Mouse (Mus musculus): ENCODE results near the gene Mapk1ip1. TPM values are rescaled to one million over a fixed set of nuclear protein-coding genes. Genes with fewer than 3 reads are reported as not detected.

Mapk1ip1 gene
- polyA plus RNA-seq (2014; fragmentation: Nextera tagmentation; extraction: Ambion mirVana), result 15.9 and 16.0 TPM in 2 replicates

GRCm38 (mm10) chr7:138845544-138846391 is at the start of gene Mapk1ip1, which contains the start of gene Ppp2r2d:
Gene Mapk1ip1 (minus strand): TSS chr7:138846273.
Gene Ppp2r2d (plus strand): TSS chr7:138846079.
- Histone ChIP-seq H3K4me3 (ENCODE audit: low read depth, low read length) (peak within 1 kb of the TSS; percentile 98), H3K4me1 (replicated peaks; ENCODE audit: control insufficient read depth, insufficient read depth, low read length) (peaks cover 17% of the 10 kb centered on the region), H3K9me3 (ENCODE audit: control insufficient read depth, low read length) (no peaks in the 10 kb centered on the region), H3K36me3 (ENCODE audit: control insufficient read depth, insufficient read depth, low read length) (peaks cover 7% of the 10 kb centered on the region; the same call in 1 of the 2 replicates), H3K4me2 (ENCODE audit: low read length) (peak within 1 kb of the TSS; percentile 89), H3K27me3 (replicated peaks; ENCODE audit: control insufficient read depth, insufficient read depth, low read length) (no peaks in the 10 kb centered on the region), H3K9ac (ENCODE audit: low read length) (peak within 1 kb of the TSS; percentile 91), H3K27ac (ENCODE audit: low read depth) (peak within 1 kb of the TSS; percentile 93)
- WGBS, result under 1% methylated on average over 48 of the region's 51 CpGs
- ATAC-seq (replicated peaks; ENCODE audit: low FRiP score, low TSS enrichment, low read depth) (peak; percentile 95), DNase-seq (ENCODE audit: low spot score) (peak; percentile 95)

- H3K27ac ChIP-seq (ENCODE audit: low read depth), result no peak overlapping the region
- ATAC-seq (replicated peaks; ENCODE audit: low FRiP score, low TSS enrichment, low read depth), result no peak
- peaks cover 39% of the 10 kb centered on the region for H3K36me3 ChIP-seq (ENCODE audit: control insufficient read depth, insufficient read depth, low read length)
- H3K4me1 ChIP-seq (replicated peaks; ENCODE audit: control insufficient read depth, insufficient read depth, low read length), result no peaks in the 10 kb centered on the region
- H3K4me3 ChIP-seq (ENCODE audit: low read depth, low read length), result no peak overlapping the region
- H3K27me3 ChIP-seq (replicated peaks; ENCODE audit: control insufficient read depth, insufficient read depth, low read length), result no peaks in the 10 kb centered on the region
- DNase-seq (ENCODE audit: low spot score), result no peak
- no peak overlapping the region for H3K9ac ChIP-seq (ENCODE audit: low read length)
- no peak overlapping the region for H3K4me2 ChIP-seq (ENCODE audit: low read length)
- WGBS, result 90% methylated on average over 12 of the region's 13 CpGs
- no peaks in the 10 kb centered on the region for H3K9me3 ChIP-seq (ENCODE audit: control insufficient read depth, low read length)
Observed at GRCm38 (mm10) chr7:138885365-138886289, 39.6 kb upstream of the Mapk1ip1 start.

GRCm38 (mm10) chr7:138883724-138884123 is 37.7 kb upstream of the Mapk1ip1 start:
- Histone ChIP-seq H3K27ac (ENCODE audit: low read depth) (no peak overlapping the region), H3K36me3 (ENCODE audit: control insufficient read depth, insufficient read depth, low read length) (peaks cover 58% of the 10 kb centered on the region), H3K9ac (ENCODE audit: low read length) (no peak overlapping the region), H3K4me1 (replicated peaks; ENCODE audit: control insufficient read depth, insufficient read depth, low read length) (no peaks in the 10 kb centered on the region), H3K9me3 (ENCODE audit: control insufficient read depth, low read length) (no peaks in the 10 kb centered on the region), H3K4me3 (ENCODE audit: low read depth, low read length) (no peak overlapping the region), H3K27me3 (replicated peaks; ENCODE audit: control insufficient read depth, insufficient read depth, low read length) (no peaks in the 10 kb centered on the region), H3K4me2 (ENCODE audit: low read length) (no peak overlapping the region)
- WGBS, result 92% methylated on average over 3 of the region's 3 CpGs
- no peak for DNase-seq (ENCODE audit: low spot score)
- ATAC-seq (replicated peaks; ENCODE audit: low FRiP score, low TSS enrichment, low read depth), result no peak

GRCm38 (mm10) chr7:138875031-138875430 is 29.0 kb upstream of the Mapk1ip1 start:
- H3K9ac ChIP-seq (ENCODE audit: low read length), result no peak overlapping the region
- ATAC-seq (replicated peaks; ENCODE audit: low FRiP score, low TSS enrichment, low read depth) (no peak), DNase-seq (ENCODE audit: low spot score) (no peak)
- WGBS, result 84% methylated on average over 3 of the region's 3 CpGs
- H3K36me3 ChIP-seq (ENCODE audit: control insufficient read depth, insufficient read depth, low read length), result peaks cover 97% of the 10 kb centered on the region
- H3K4me1 ChIP-seq (replicated peaks; ENCODE audit: control insufficient read depth, insufficient read depth, low read length), result no peaks in the 10 kb centered on the region
- H3K4me2 ChIP-seq (ENCODE audit: low read length), result no peak overlapping the region
- H3K4me3 ChIP-seq (ENCODE audit: low read depth, low read length), result no peak overlapping the region
- no peaks in the 10 kb centered on the region for H3K27me3 ChIP-seq (replicated peaks; ENCODE audit: control insufficient read depth, insufficient read depth, low read length)
- H3K9me3 ChIP-seq (ENCODE audit: control insufficient read depth, low read length), result no peaks in the 10 kb centered on the region
- no peak overlapping the region for H3K27ac ChIP-seq (ENCODE audit: low read depth)

- Histone ChIP-seq H3K4me3 (ENCODE audit: low read depth, low read length) (no peak overlapping the region), H3K36me3 (ENCODE audit: control insufficient read depth, insufficient read depth, low read length) (peaks cover 95% of the 10 kb centered on the region), H3K9ac (ENCODE audit: low read length) (no peak overlapping the region), H3K27me3 (replicated peaks; ENCODE audit: control insufficient read depth, insufficient read depth, low read length) (no peaks in the 10 kb centered on the region), H3K4me1 (replicated peaks; ENCODE audit: control insufficient read depth, insufficient read depth, low read length) (no peaks in the 10 kb centered on the region), H3K9me3 (ENCODE audit: control insufficient read depth, low read length) (no peaks in the 10 kb centered on the region), H3K4me2 (ENCODE audit: low read length) (no peak overlapping the region), H3K27ac (ENCODE audit: low read depth) (no peak overlapping the region)
- 72% methylated on average over 3 of the region's 3 CpGs for WGBS
- ATAC-seq (replicated peaks; ENCODE audit: low FRiP score, low TSS enrichment, low read depth) (no peak), DNase-seq (ENCODE audit: low spot score) (no peak)
Observed at GRCm38 (mm10) chr7:138872956-138873355, 26.9 kb upstream of the Mapk1ip1 start.

- no peak for DNase-seq (ENCODE audit: low spot score)
- peaks cover 50% of the 10 kb centered on the region for H3K36me3 ChIP-seq (ENCODE audit: control insufficient read depth, insufficient read depth, low read length)
- no peak for ATAC-seq (replicated peaks; ENCODE audit: low FRiP score, low TSS enrichment, low read depth)
Observed at GRCm38 (mm10) chr7:138868316-138868715, 22.2 kb upstream of the Mapk1ip1 start.

GRCm38 (mm10) chr7:138867286-138867685 is 21.2 kb upstream of the Mapk1ip1 start:
- no peak overlapping the region for H3K27ac ChIP-seq (ENCODE audit: low read depth)
- 67% methylated on average over 6 of the region's 6 CpGs for WGBS
- DNase-seq (ENCODE audit: low spot score), result no peak
- no peak for ATAC-seq (replicated peaks; ENCODE audit: low FRiP score, low TSS enrichment, low read depth)
- H3K36me3 ChIP-seq (ENCODE audit: control insufficient read depth, insufficient read depth, low read length), result peaks cover 44% of the 10 kb centered on the region
- H3K27me3 ChIP-seq (replicated peaks; ENCODE audit: control insufficient read depth, insufficient read depth, low read length), result no peaks in the 10 kb centered on the region
- no peak overlapping the region for H3K9ac ChIP-seq (ENCODE audit: low read length)
- H3K4me3 ChIP-seq (ENCODE audit: low read depth, low read length), result no peak overlapping the region
- no peaks in the 10 kb centered on the region for H3K4me1 ChIP-seq (replicated peaks; ENCODE audit: control insufficient read depth, insufficient read depth, low read length)
- no peak overlapping the region for H3K4me2 ChIP-seq (ENCODE audit: low read length)
- no peaks in the 10 kb centered on the region for H3K9me3 ChIP-seq (ENCODE audit: control insufficient read depth, low read length)

More at GRCm38 (mm10) chr7:138868316-138868715, 22.2 kb upstream of the Mapk1ip1 start:
- no peaks in the 10 kb centered on the region for H3K27me3 ChIP-seq (replicated peaks; ENCODE audit: control insufficient read depth, insufficient read depth, low read length)
- no peaks in the 10 kb centered on the region for H3K4me1 ChIP-seq (replicated peaks; ENCODE audit: control insufficient read depth, insufficient read depth, low read length)
- H3K9ac ChIP-seq (ENCODE audit: low read length), result no peak overlapping the region
- no peaks in the 10 kb centered on the region for H3K9me3 ChIP-seq (ENCODE audit: control insufficient read depth, low read length)
- no peak overlapping the region for H3K4me3 ChIP-seq (ENCODE audit: low read depth, low read length)
- WGBS, result 92% methylated on average over 4 of the region's 4 CpGs
- H3K4me2 ChIP-seq (ENCODE audit: low read length), result no peak overlapping the region
- no peak overlapping the region for H3K27ac ChIP-seq (ENCODE audit: low read depth)

GRCm38 (mm10) chr7:138864776-138865175 is 18.7 kb upstream of the Mapk1ip1 start:
- Histone ChIP-seq H3K4me3 (ENCODE audit: low read depth, low read length) (no peak overlapping the region), H3K9me3 (ENCODE audit: control insufficient read depth, low read length) (no peaks in the 10 kb centered on the region), H3K36me3 (ENCODE audit: control insufficient read depth, insufficient read depth, low read length) (peaks cover 22% of the 10 kb centered on the region), H3K27me3 (replicated peaks; ENCODE audit: control insufficient read depth, insufficient read depth, low read length) (no peaks in the 10 kb centered on the region), H3K9ac (ENCODE audit: low read length) (no peak overlapping the region), H3K27ac (ENCODE audit: low read depth) (no peak overlapping the region), H3K4me1 (replicated peaks; ENCODE audit: control insufficient read depth, insufficient read depth, low read length) (no peaks in the 10 kb centered on the region), H3K4me2 (ENCODE audit: low read length) (no peak overlapping the region)
- ATAC-seq (replicated peaks; ENCODE audit: low FRiP score, low TSS enrichment, low read depth) (no peak), DNase-seq (ENCODE audit: low spot score) (no peak)
- WGBS, result 96% methylated on average over 1 of the region's 1 CpGs
